Mouse (Mus musculus) myocyte (in vitro differentiated cells): ENCODE results near the gene Ntpcr. TPM values are rescaled to one million over a fixed set of nuclear protein-coding genes. Genes with fewer than 3 reads are reported as not detected.
A peak's percentile ranks its signal among the peaks of the same experiment; 100 is the strongest.

Source experiments
- H3K27me3 ChIP-seq: one replicate; pipeline ENCODE4 v1.6.1; 2011; ENCODE audit not compliant: control insufficient read depth, insufficient read depth, insufficient read length
- H3K36me3 ChIP-seq: one replicate; pipeline ENCODE4 v1.6.1; 2011; ENCODE audit not compliant: control insufficient read depth, insufficient read depth
- H3K4me2 ChIP-seq: one replicate; pipeline ENCODE4 v1.6.1; 2011; ENCODE audit warnings: low read depth, control low read depth
- H3K4me3 ChIP-seq: one replicate; pipeline ENCODE4 v1.5.1; 2011; ENCODE audit warnings: mild to moderate bottlenecking, control low read depth, moderate library complexity
- H3K79me2 ChIP-seq: one replicate; pipeline ENCODE4 v1.6.1; 2011; ENCODE audit not compliant: control insufficient read depth, insufficient read depth
- H3ac ChIP-seq: one replicate; pipeline ENCODE4 v1.6.1; 2011; ENCODE audit not compliant: control insufficient read depth, insufficient read length
- CEBPB ChIP-seq: IDR thresholded peaks from 2 replicates; pipeline ENCODE4 v1.6.1; 2011; ENCODE audit warnings: mild to moderate bottlenecking, moderate library complexity; ENCODE audit not compliant: poor library complexity, insufficient read depth, severe bottlenecking
- E2F4 ChIP-seq: IDR thresholded peaks from one replicate; pipeline ENCODE4 v1.6.1; 2011; ENCODE audit warnings: mild to moderate bottlenecking, control low read depth, moderate library complexity; ENCODE audit not compliant: insufficient read depth
- MAX ChIP-seq: IDR thresholded peaks from one replicate; pipeline ENCODE4 v1.6.1; 2011; ENCODE audit warnings: low read depth, mild to moderate bottlenecking, control low read depth
- MYOD1 ChIP-seq, 3 experiments: IDR thresholded peaks; one replicate each; pipeline ENCODE4 v1.6.1; 2011; ENCODE audit warnings: control low read depth in 2 of 3, low read depth in 2 of 3, mild to moderate bottlenecking in 2 of 3, moderate library complexity in 1 of 3; ENCODE audit not compliant: insufficient read length in 2 of 3, control insufficient read depth in 1 of 3
- MYOG ChIP-seq, 3 experiments: IDR thresholded peaks; one replicate each; pipeline ENCODE4 v1.6.1; 2011; ENCODE audit warnings: control low read depth in 2 of 3, low read depth in 2 of 3, mild to moderate bottlenecking in 2 of 3; ENCODE audit not compliant: insufficient read length in 2 of 3, control insufficient read depth in 1 of 3, insufficient read depth in 1 of 3
- POLR2A ChIP-seq: IDR thresholded peaks from one replicate; pipeline ENCODE4 v1.6.1; 2011; ENCODE audit warnings: low read depth, mild to moderate bottlenecking, control low read depth, moderate library complexity; ENCODE audit not compliant: insufficient read length
- POLR2AphosphoS2 ChIP-seq: IDR thresholded peaks from one replicate; pipeline ENCODE4 v1.6.1; 2011; ENCODE audit warnings: low read depth, control low read depth; ENCODE audit not compliant: insufficient read length
- REST ChIP-seq: IDR thresholded peaks from one replicate; pipeline ENCODE4 v1.6.1; 2011; ENCODE audit warnings: mild to moderate bottlenecking, control low read depth, moderate library complexity; ENCODE audit not compliant: insufficient read depth, insufficient read length
- SRF ChIP-seq: IDR thresholded peaks from one replicate; pipeline ENCODE4 v1.6.1; 2011; ENCODE audit warnings: low read depth; ENCODE audit not compliant: control insufficient read depth, insufficient read length
- TCF12 ChIP-seq: IDR thresholded peaks from one replicate; pipeline ENCODE4 v1.6.1; 2011; ENCODE audit warnings: mild to moderate bottlenecking, control low read depth; ENCODE audit not compliant: poor library complexity, insufficient read depth, severe bottlenecking
- TCF3 ChIP-seq: IDR thresholded peaks from one replicate; pipeline ENCODE4 v1.6.1; 2011; ENCODE audit warnings: low read depth, control low read depth; ENCODE audit not compliant: insufficient read length
- USF1 ChIP-seq: IDR thresholded peaks from one replicate; pipeline ENCODE4 v1.6.1; 2011; ENCODE audit warnings: low read depth, mild to moderate bottlenecking, control low read depth, moderate library complexity
- polyA plus RNA-seq: library from polyadenylated mRNA; unstranded; fragments of >200 nt; fragmentation: generic; extraction: Trizol; gene quantifications from one replicate; pipeline ENCODE4 v1.2.1, GENCODE M21; 2012; ENCODE audit warnings: missing spikeins

The Ntpcr gene
- polyA plus RNA-seq, 1 experiment: 10.9 TPM

DNA sequence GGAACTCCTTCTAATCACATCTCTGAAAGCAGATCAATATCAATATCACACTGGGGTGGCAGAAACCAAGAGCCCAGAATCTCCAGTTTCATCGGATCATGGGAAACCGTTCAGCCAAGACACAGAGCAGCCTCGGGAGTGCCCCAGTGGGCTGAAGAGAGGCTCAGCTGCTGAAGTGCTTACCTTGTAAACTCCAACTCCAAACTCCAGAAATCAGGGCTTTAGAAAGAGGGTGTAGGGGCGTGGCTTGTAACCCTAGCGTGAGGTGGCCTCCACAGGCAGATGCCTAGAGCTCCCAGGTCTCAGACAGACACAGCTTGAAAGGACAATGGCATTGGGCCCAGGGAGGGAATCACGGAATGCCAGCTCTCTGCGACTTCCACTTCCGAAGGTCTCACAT, 2.0 kb upstream of the Ntpcr start:
- H3K36me3 ChIP-seq: no peaks in the 10 kb centered on the region
- H3K79me2 ChIP-seq: no peaks in the 10 kb centered on the region
- TF ChIP-seq TCF3: no peak
- TF ChIP-seq MYOD1 (IDR thresholded peaks at IDR 0.05; ENCODE audit: control insufficient read depth in 1 of 3, insufficient read length in 2 of 3, low read depth in 2 of 3): no peak
- TF ChIP-seq SRF: no peak
- no peak for TF ChIP-seq TCF12
- no peak for TF ChIP-seq MYOG (IDR thresholded peaks at IDR 0.05; ENCODE audit: control insufficient read depth in 1 of 3, insufficient read depth in 1 of 3, insufficient read length in 2 of 3, low read depth in 2 of 3)
- TF ChIP-seq MAX: no peak
- TF ChIP-seq POLR2A: no peak
- no peak for TF ChIP-seq USF1

DNA sequence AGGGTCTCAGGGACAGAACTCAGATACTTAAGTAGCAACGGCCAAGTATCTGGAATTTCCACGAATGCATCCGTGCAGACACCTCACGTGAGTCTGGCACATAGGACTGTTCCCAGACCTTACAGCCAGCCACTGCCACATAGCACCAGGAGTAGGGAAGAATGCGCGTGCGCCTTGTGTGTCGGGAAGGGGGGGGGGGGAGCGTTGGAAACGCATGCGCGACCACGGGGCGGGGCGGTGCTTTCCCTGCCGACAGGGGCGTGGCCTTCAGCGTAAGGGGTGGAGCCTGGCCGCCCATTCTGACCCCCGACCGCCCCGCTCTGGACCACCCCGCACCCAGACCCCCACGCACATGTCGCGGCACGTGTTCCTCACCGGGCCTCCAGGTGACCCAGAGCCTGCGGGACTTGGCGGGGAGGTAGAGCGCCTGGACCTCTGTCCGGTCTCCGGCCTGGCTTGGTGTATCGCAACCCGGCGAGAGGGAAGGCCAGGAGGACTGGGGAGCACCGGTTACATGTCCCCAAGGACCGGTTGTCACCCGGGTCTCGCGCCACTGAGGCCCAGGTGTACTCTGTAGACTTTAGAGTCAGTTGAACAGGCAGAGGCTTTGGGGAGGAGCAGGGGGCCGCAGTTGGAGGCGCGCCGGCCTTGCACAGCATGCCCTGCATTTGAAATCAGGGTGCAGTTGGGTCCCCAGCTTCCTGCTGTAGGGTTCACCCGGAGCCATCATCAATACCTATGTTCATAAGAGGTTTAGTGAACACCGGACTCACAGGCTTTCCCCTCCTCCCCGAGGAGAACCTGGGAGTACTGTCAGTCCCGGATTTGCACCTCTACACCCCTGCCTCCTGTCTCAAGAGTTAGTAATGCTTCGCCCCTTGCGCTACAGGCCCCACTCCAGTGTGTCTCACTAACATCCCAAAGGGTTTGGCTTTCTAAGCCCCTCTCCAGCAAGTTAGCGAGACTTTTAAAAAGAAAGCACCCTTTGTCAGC, 4.5 kb downstream of the Ntpcr start:
- TF ChIP-seq CEBPB: no peak
- no peak for TF ChIP-seq TCF3
- no peak for TF ChIP-seq MAX
- TF ChIP-seq TCF12: no peak
- no peak for TF ChIP-seq MYOD1 (IDR thresholded peaks at IDR 0.05; ENCODE audit: control insufficient read depth in 1 of 3, insufficient read length in 2 of 3, low read depth in 2 of 3)
- TF ChIP-seq REST: no peak
- TF ChIP-seq POLR2A: no peak
- no peak for TF ChIP-seq SRF
- TF ChIP-seq USF1: no peak
- no peak for TF ChIP-seq POLR2AphosphoS2
- Histone ChIP-seq H3K36me3 (no peaks in the 10 kb centered on the region), H3K4me2 (peak overlapping the region; percentile 53), H3K27me3 (no peaks in the 10 kb centered on the region), H3ac (no peak overlapping the region), H3K79me2 (no peaks in the 10 kb centered on the region), H3K4me3 (peak overlapping the region; percentile 22)

More for the DNA sequence above, 2.0 kb upstream of the Ntpcr start:
- Histone ChIP-seq H3ac (no peak overlapping the region), H3K4me3 (no peak overlapping the region), H3K27me3 (no peaks in the 10 kb centered on the region), H3K4me2 (no peak overlapping the region)

DNA sequence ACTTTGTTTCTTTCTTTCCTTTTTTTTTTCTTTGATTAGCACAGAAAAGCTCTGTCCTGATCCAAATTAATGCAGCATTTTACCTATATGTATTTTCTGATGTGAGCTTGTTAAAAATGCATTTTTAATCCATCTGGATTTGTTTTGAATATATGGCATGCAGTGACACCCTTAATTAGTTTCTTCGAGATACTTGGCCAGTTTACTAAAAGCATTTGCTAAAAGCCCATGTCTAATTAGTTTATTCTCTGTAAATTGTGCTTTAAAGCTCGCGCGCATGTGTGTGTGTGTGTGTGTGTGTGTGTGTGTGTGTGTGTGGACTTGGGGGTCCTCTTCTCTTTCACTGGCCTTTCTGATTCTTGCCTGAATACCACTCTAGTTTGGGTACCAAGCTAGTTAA, 9.2 kb downstream of the Ntpcr start:
- Histone ChIP-seq H3ac (no peak overlapping the region), H3K27me3 (no peaks in the 10 kb centered on the region), H3K79me2 (no peaks in the 10 kb centered on the region), H3K4me3 (no peak overlapping the region), H3K36me3 (no peaks in the 10 kb centered on the region), H3K4me2 (no peak overlapping the region)
- TF ChIP-seq CEBPB: no peak
- no peak for TF ChIP-seq REST
- no peak for TF ChIP-seq MAX
- TF ChIP-seq USF1: no peak

DNA sequence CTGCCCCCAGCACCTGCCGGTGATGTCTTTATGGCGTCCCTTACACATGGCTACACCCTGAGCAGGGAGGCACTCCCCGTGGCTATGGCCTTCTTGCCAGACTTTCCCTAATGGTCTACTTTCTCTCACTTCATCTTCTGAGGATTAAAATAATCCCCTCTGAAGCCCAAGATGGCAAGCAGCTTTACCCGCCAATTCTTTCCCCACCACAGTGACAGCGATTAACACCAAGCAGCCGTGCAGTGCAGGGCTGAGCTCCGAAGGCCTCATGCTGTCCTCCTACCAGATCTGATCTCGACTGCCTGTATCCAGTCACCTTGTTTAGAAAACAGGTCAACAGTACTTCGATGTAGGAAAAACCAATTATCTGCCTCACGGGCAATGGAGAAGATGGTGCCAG, 10.9 kb downstream of the Ntpcr start:
- Histone ChIP-seq H3ac (no peak overlapping the region), H3K79me2 (no peaks in the 10 kb centered on the region), H3K4me2 (no peak overlapping the region), H3K36me3 (no peaks in the 10 kb centered on the region), H3K4me3 (no peak overlapping the region), H3K27me3 (no peaks in the 10 kb centered on the region)
- TF ChIP-seq E2F4 (no peak), MYOG (IDR thresholded peaks at IDR 0.05; ENCODE audit: control insufficient read depth in 1 of 3, insufficient read depth in 1 of 3, insufficient read length in 2 of 3, low read depth in 2 of 3) (no peak), SRF (no peak), MYOD1 (IDR thresholded peaks at IDR 0.05; ENCODE audit: control insufficient read depth in 1 of 3, insufficient read length in 2 of 3, low read depth in 2 of 3) (no peak), MAX (no peak), POLR2AphosphoS2 (no peak), TCF12 (no peak), POLR2A (no peak), TCF3 (no peak), USF1 (no peak), REST (no peak), CEBPB (no peak)

DNA sequence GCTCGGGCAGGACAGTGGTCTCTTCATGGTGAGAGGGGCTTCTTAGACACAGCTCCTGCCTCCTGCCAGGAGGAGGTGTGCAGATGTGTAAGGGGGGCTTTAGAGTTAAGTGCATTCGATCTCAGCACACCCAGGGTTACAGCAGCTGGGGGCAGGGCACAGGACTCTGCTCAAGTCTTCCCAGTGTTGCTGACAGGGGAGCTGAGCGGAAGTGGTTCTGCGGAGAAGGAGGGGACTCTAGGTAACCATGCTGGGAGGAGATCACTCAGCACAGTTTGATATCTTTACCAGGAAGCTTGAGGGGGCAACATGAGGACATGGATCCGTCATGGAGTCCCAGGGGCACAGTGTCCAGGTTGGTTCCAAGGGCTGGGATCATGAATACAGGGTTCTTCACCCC, 11.6 kb downstream of the Ntpcr start:
- no peak overlapping the region for H3ac ChIP-seq
- H3K79me2 ChIP-seq: no peaks in the 10 kb centered on the region
- H3K4me2 ChIP-seq: no peak overlapping the region
- no peaks in the 10 kb centered on the region for H3K27me3 ChIP-seq
- TF ChIP-seq MAX (no peak), CEBPB (no peak), SRF (no peak), REST (no peak), TCF12 (no peak), E2F4 (no peak), MYOD1 (IDR thresholded peaks at IDR 0.05; ENCODE audit: control insufficient read depth in 1 of 3, insufficient read length in 2 of 3, low read depth in 2 of 3) (no peak), POLR2A (no peak), MYOG (IDR thresholded peaks at IDR 0.05; ENCODE audit: control insufficient read depth in 1 of 3, insufficient read depth in 1 of 3, insufficient read length in 2 of 3, low read depth in 2 of 3) (no peak), TCF3 (no peak), USF1 (no peak), POLR2AphosphoS2 (no peak)
- no peak overlapping the region for H3K4me3 ChIP-seq
- H3K36me3 ChIP-seq: no peaks in the 10 kb centered on the region
